Mouse (Mus musculus) cerebellum, postnatal 36 days (tissue): ENCODE results near the gene Crtac1.

Experiments used
- DNase-seq, 2 experiments: peaks; one replicate each; pipeline ENCODE4 v3.0.0; 2021 to 2022; ENCODE audit warnings: mixed read lengths in 2 of 2

Crtac1 gene

GRCm38 (mm10) chr19:42415042-42415441, 16.5 kb downstream of the Crtac1 start:
- DNase-seq: no peak

- no peak for DNase-seq
Measured at GRCm38 (mm10) chr19:42409856-42410255, 21.7 kb downstream of the Crtac1 start.

GRCm38 (mm10) chr19:42409226-42409625, 22.4 kb downstream of the Crtac1 start:
- DNase-seq: no peak

- DNase-seq: no peak
Measured at GRCm38 (mm10) chr19:42404364-42404763, 27.2 kb downstream of the Crtac1 start.

- no peak for DNase-seq
Measured at GRCm38 (mm10) chr19:42399974-42400373, 31.6 kb downstream of the Crtac1 start.

GRCm38 (mm10) chr19:42397281-42397680, 34.3 kb downstream of the Crtac1 start:
- no peak for DNase-seq

- DNase-seq: no peak
Measured at GRCm38 (mm10) chr19:42394848-42395534, 36.6 kb downstream of the Crtac1 start.

GRCm38 (mm10) chr19:42393920-42394319, 37.7 kb downstream of the Crtac1 start:
- no peak for DNase-seq

GRCm38 (mm10) chr19:42392094-42392493, 39.5 kb downstream of the Crtac1 start:
- DNase-seq: no peak

- DNase-seq: no peak
Measured at GRCm38 (mm10) chr19:42389574-42389973, 42.0 kb downstream of the Crtac1 start.

- DNase-seq: no peak
Measured at GRCm38 (mm10) chr19:42384981-42385598, 46.5 kb downstream of the Crtac1 start.

- no peak for DNase-seq
Measured at GRCm38 (mm10) chr19:42380981-42381373, 50.6 kb downstream of the Crtac1 start.

GRCm38 (mm10) chr19:42380321-42380980, 51.1 kb downstream of the Crtac1 start:
- DNase-seq: no peak

GRCm38 (mm10) chr19:42379798-42380197, 51.8 kb downstream of the Crtac1 start:
- no peak for DNase-seq

- no peak for DNase-seq
Measured at GRCm38 (mm10) chr19:42377206-42377605, 54.4 kb downstream of the Crtac1 start.

GRCm38 (mm10) chr19:42363551-42363950, 68.0 kb downstream of the Crtac1 start:
- no peak for DNase-seq

- DNase-seq: no peak
Measured at GRCm38 (mm10) chr19:42358406-42358805, 73.2 kb downstream of the Crtac1 start.

GRCm38 (mm10) chr19:42356854-42357253, 74.7 kb downstream of the Crtac1 start:
- no peak for DNase-seq

- DNase-seq: no peak
Measured at GRCm38 (mm10) chr19:42355476-42355875, 76.1 kb downstream of the Crtac1 start.

- DNase-seq: peak in 1 of 2 experiments; percentile 16
Measured at GRCm38 (mm10) chr19:42341183-42341582, 90.4 kb downstream of the Crtac1 start.

- DNase-seq: no peak
Measured at GRCm38 (mm10) chr19:42332081-42332736, 99.4 kb downstream of the Crtac1 start.

- DNase-seq: no peak
Measured at GRCm38 (mm10) chr19:42331446-42331845, 100.1 kb downstream of the Crtac1 start.

GRCm38 (mm10) chr19:42328160-42328559, 103.4 kb downstream of the Crtac1 start:
- no peak for DNase-seq

GRCm38 (mm10) chr19:42325894-42326293, 105.7 kb downstream of the Crtac1 start:
- no peak for DNase-seq
